Mouse (Mus musculus) liver, postnatal 0 days (tissue): Measurements from ENCODE around the gene Ece1.

ENCODE experiments used
- CTCF ChIP-seq: sonication (generic); IDR thresholded peaks from 2 replicates; pipeline ENCODE4 v1.5.1; 2016; ENCODE audit warnings: antibody characterized with exemption, low read depth
- EP300 ChIP-seq: IDR thresholded peaks from 2 replicates; pipeline ENCODE4 v1.6.1; 2016; ENCODE audit warnings: antibody characterized with exemption, low read depth, mild to moderate bottlenecking

DNA sequence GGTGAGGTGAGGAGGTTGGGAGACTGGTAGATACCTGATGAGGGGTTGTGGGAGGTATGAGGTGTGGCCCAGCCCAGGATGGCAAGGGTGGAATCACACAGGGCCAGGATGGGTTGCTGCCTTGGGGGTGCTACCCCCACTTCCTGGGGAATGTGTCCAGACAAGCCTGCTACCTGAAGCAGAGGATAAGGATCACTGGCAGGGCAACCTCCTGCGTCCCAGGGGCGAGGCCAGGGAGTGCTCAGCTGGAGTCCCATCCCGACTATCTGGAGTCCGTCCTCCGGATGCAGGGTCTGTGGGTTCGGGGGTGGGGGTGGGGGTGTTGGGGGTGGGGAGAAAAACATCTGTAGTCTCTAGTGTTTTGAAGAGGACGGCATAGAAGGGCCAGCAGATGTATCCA lies 40.8 kb downstream of the Ece1 start:
- no peak for TF ChIP-seq CTCF
- TF ChIP-seq EP300: no peak
